Mouse (Mus musculus) right cerebral cortex, postnatal 10 days (tissue): ENCODE results near the gene Nop58.
A peak's percentile ranks its signal among the peaks of the same experiment; 100 is the strongest.
"Not testable (repeated sequence)": the region's sequence is repeated elsewhere in the genome, so short reads cannot be mapped to it uniquely, and the experiment has no call there.

Source experiments
- DNase-seq, 2 experiments: peaks; one replicate each; pipeline ENCODE4 v3.0.0; 2021; ENCODE audit warnings: low spot score in 2 of 2

The Nop58 gene

DNA sequence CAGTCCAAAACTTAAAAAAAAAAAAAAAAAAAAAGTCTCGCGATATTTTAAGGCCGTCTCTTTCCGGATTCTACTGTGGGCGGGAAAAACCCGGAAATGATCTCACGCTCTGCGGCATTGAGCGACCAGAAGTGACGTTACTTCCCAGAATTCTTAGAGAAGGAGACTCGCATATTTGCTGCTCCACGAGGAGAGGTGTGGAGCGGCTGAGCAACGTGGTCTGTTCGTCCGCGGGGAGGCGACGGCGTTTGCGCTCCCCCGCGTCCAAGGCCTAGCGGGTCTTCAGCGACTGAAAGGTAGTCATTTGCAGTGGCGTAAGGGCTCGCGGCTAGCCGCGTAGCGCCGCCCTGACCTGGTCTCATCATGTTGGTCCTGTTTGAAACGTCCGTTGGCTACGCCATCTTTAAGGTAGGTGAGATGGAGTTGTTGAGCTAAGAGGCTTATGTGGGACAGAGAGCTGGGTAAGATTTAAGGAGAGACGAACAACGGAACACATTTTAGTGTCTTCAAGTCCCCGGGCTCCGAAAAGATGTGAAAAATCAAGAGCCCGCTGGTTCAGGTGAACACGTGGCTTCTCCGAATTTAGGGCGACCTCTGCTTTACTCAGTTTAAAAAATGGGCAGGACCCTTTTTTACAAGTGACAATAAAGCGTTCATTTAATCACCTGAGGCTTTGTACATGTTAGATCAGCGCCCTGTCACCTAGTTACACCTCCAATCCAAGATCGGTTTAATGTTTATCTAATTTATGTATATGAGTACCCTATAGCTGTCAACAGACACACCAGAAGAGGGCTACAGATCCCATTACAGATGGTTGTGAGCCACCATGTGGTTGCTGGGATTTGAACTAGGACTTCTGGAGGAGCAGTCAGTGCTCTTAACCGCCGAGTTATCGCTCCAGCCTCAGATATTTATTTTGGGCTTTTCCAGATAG lies at the start of gene Nop58:
TSS of gene Nop58 (plus strand) at position 153 of the 937 bp plus-strand sequence.
- peak; percentile 94 to 97 for DNase-seq

DNA sequence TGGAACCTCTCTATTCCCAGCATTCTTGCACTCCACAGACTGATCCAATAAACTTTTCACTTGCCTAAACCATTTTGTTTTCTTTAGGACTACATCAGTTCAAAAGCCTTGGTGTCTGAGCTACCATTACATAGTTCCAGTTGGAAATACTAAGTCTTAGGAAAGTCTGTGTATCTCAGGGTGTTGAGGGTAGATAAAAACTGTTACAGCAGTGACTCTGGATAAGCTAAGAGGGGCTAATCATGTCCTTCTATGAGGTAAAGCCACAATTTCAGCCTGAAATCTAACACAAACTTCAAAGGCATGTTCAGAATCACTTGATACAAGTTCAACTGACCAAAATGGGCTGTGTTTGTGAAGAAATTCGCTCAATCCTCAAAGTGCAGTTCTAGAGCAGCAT lies 48.4 kb upstream of the Nop58 start:
- DNase-seq: no peak

DNA sequence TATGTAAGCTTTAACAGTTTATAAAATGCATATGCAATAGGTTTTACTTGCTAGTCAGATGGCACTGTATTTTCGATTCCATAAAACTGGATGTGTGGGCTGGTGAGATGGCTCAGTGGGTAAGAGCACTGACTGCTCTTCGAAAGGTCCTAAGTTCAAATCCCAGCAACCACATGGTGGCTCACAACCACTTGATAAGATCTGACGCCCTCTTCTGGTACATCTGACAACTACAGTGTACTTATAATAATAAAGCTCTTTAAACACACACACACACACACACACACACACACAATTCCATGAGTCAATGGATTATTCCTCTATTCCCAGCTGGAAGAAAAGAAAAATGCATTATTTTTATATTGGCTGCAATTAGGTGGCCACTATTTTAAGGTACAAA lies 46.4 kb upstream of the Nop58 start:
- DNase-seq: no peak

- DNase-seq: no peak
Observed at GRCm38 (mm10) chr1:59642488-59642887, 42.3 kb upstream of the Nop58 start.

- DNase-seq: not testable (repeated sequence)
Observed at GRCm38 (mm10) chr1:59646502-59646901, 38.3 kb upstream of the Nop58 start.

GRCm38 (mm10) chr1:59651201-59651819 lies 33.5 kb upstream of the Nop58 start:
- no peak for DNase-seq

DNA sequence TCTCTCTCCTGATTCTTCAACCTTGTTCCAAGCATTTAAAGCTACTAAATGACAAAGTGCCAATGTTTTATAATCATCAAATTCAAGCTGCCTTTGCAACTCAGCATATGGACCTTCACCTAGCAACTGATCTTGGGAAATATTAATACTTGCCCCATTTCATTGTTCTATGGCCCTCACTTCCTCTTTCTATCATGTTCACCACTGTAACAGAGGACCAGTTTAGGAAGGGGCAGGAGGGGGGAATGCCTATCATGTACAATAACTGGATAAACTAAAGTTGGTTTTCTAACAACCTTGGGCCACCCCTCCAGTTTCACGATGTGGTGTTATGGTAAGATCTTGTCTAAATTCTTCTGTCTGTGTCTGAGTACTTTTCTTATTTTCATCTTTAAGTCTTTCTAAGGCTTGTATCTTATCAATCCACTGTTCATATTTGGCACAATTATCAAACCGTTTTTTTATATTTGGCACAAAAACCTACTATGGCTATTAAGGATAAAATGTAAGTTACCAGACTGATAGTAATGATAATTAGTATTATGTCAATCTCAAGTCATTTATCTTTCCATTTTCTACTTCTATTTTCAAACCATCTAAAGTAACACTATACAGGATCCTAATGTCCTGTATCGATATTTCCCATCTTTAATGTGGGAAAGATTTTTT lies 31.4 kb upstream of the Nop58 start:
- no peak for DNase-seq

DNA sequence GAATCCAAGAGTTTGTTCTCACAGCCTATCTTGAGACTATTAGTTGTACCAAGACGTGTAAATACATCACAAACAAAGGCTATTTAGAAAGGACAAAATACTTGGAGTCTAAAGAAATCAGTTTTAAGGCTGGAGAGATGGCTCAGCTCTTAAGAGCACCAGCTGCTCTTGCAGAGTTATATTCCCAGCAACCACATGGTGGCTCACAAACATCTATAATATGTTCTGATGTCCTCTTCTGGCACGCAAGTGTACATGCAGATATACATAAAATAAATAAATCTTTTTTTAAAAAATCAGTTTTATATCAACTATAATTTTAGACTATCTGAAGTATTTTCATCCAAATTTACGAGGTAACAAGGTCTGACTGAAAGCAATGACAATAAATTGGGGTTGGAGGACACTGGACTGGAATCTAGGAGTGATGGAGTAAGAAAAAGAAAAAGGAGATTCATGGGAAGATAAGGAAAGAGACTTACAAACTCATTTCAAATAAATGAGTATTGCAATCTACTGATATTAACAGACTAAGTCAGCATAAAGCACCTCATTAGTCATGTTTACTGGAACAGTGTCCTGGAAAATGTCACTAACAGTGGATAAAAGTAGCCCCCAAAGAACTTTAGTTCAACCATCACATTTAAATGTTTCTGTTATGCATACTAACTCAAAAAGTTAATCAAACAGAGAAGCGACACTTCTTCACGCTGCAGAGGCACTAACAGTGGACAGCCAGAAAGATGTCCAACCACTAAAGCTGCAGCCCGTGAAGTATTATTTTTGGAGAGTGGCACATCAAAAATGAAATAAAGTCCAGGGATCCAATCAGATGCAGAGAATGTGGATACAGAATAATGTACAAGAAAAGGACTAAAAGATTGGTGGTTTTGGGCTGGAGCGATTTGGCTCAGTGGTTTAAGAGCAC lies 28.3 kb upstream of the Nop58 start:
- DNase-seq: no peak

DNA sequence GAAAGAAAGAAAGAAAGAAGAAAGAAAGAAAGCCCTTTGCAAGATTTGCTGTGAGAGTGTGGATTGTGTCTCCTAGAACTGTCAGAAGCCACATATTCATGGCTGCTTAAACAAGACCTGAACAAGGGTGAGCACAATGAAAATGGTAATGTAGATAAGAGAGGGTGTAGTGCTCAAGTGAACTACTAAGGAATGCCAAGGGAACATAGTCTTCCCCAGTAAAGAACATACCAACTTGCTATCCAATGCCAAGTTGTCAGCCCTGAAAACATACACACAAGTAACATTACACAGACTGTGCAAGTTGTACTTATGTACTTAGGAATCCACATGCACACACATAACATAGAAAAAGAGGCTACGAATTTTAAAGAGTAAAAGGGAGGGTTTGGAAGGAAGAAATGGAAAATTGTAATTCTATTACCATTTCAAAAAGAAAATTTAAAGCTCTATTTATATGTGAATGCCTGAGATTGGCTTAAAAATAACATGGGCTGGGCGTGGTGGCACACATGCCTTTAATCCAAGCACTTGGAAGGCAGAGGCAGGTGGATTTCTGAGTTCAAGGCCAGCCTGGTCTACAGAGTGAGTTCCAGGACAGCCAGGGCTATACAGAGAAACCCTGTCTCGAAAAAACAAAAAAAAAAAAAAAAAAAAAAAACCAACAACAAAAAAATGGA lies 21.2 kb upstream of the Nop58 start:
- no peak for DNase-seq

GRCm38 (mm10) chr1:59668871-59669270 lies 15.9 kb upstream of the Nop58 start:
- DNase-seq: no peak

DNA sequence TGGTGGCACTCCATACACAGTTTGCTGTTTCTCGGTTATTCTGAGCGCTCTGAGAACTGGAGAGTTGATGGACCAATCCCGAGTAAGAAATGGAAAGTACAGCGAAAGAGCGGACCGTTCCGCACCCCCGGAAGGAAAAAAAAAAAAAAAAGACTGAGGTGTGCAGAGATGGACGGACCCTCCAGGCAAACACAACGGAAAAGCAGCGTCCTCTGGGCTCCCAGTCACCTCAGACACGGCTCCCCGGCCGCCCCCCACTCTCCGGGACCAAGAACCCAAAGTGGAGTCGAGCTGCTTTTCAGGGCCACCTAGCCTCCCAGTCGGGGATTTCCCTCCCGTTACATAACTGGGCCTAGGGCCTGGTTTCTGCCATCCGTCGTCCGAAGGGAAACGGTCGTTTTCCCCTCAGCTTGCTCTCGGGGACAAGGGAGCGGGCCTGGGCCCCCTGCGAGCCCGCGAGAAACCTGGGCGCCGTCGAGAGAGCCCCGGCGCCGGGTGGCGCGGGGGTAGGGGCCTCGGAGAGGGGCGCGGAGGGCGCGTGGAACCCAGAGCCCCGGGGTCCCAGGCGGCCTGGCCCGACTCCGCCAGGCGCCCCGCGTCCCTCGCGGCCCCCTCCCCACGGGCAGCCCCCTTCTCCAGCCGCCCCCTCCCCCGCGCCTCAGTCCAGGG lies 14.7 kb upstream of the Nop58 start:
- peak; percentile 27 to 46 for DNase-seq

DNA sequence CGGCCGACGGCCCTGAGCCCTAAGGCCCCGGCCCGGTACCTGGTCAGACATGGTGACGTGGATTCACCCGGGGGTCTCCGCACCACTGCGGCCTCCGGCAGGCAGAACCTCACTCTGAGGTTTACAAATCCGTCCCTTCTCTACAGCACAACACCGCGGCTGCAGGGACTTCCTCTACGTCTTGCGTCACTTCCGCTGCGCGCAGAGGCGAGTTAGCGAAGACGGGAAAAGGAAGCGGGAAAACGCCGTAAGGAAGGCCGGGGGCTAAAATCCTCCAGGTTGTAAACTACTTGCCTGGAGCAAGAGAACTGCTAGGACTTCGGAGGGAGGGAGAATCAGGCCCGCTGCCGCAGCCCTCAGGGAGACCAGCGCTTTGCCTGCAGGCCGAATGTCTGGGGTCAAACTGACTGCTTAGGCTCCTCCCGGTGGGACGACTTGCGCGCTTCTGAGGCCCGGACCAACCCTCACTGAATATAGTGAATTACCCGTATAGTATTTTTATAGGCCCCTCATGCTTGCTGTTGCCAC lies 14.1 kb upstream of the Nop58 start, which contains the start of gene Sumo1:
TSS of gene Sumo1 (minus strand) at position 194 of the 528 bp plus-strand sequence.
- peak; percentile 93 to 94 for DNase-seq

GRCm38 (mm10) chr1:59673661-59674060 lies 11.1 kb upstream of the Nop58 start:
- DNase-seq: no peak

GRCm38 (mm10) chr1:59683926-59684818 lies 599 bp upstream of the Nop58 start:
- DNase-seq: peak; percentile 32 to 49

DNA sequence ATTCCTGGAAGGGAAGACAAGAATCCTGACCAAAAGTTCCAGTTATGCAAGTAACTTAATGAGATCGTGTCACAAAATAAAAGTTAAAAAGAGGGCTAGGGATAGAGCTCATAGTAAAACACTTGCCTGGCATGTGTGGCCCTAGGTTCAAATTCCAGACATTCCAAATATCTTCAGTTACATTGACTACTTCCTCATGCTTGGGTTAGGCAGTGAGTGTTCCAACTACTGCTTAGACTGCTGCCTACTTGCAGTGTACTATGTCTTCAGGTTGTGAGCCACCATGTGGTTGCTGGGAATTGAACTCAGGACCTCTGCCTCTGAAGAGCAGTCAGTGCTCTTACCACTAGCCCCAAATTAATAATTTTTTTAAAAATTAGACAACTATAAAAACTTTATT lies 2.7 kb downstream of the Nop58 start:
- no peak for DNase-seq

- DNase-seq: no peak
Observed at GRCm38 (mm10) chr1:59690467-59690866, 5.7 kb downstream of the Nop58 start.

- no peak for DNase-seq
Observed at GRCm38 (mm10) chr1:59697751-59698150, 13.0 kb downstream of the Nop58 start.

GRCm38 (mm10) chr1:59698207-59698606 lies 13.4 kb downstream of the Nop58 start:
- DNase-seq: no peak

GRCm38 (mm10) chr1:59701766-59702165 lies 17.0 kb downstream of the Nop58 start:
- DNase-seq: no peak
